In genomic region chr10:80461346-80461745, GRCm38 (mm10) we compare ENCODE assay signal across 20 mouse cellular contexts. TPM values are rescaled to one million over a fixed set of nuclear protein-coding genes. Genes with fewer than 3 reads are reported as not detected.
"Had no signal": no experiment of that assay in that cellular context is flagged by ENCODE, and none has a peak within 500 bp of the region (broad histone marks: within the 10 kb centered on the region; RNA-seq: fewer than 3 reads in every experiment).

No protein-coding gene starts in this region.

- H3K36me3 ChIP-seq: liver, embryonic 13.5 days; midbrain, embryonic 12.5 days; midbrain, embryonic 15.5 days; neural tube, embryonic 13.5 days had no signal

- H3K27ac ChIP-seq: liver, embryonic 13.5 days; macrophage; midbrain, embryonic 12.5 days; midbrain, embryonic 15.5 days; neural tube, embryonic 13.5 days had no signal

- H3K4me3 ChIP-seq: liver, embryonic 13.5 days; midbrain, embryonic 12.5 days; midbrain, embryonic 15.5 days; neural tube, embryonic 13.5 days had no signal

- H3K9me3 ChIP-seq: liver, embryonic 13.5 days; midbrain, embryonic 12.5 days; midbrain, embryonic 15.5 days; neural tube, embryonic 13.5 days had no signal

- DNase-seq: kidney, adult 18-20 months; kidney, adult 9 months; kidney, postnatal 14 days; kidney, postnatal 4 days; left cerebral cortex, postnatal 4 days; liver, embryonic 13.5 days; lung, embryonic 14.5 days; retina, postnatal 1 day; right cerebral cortex, postnatal 25 days; thymus, adult 2 months; thymus, postnatal 14 days; thymus, postnatal 4 days had no signal

- H3K4me2 ChIP-seq: liver, embryonic 13.5 days; lung, embryonic 14.5 days; midbrain, embryonic 12.5 days; midbrain, embryonic 15.5 days; neural tube, embryonic 13.5 days had no signal

RNA-seq across cellular contexts. Expression of gene Onecut3, which starts 33.3 kb away (rescaled TPM):
- polyA plus RNA-seq: kidney, embryonic 16.5 days; liver, adult 2 months; lung, embryonic 14.5 days; lung, postnatal 0 days; macrophage; spleen, adult 2 months had no signal
